1 mouse cellular context compared by ENCODE assay signal in the genomic region with DNA sequence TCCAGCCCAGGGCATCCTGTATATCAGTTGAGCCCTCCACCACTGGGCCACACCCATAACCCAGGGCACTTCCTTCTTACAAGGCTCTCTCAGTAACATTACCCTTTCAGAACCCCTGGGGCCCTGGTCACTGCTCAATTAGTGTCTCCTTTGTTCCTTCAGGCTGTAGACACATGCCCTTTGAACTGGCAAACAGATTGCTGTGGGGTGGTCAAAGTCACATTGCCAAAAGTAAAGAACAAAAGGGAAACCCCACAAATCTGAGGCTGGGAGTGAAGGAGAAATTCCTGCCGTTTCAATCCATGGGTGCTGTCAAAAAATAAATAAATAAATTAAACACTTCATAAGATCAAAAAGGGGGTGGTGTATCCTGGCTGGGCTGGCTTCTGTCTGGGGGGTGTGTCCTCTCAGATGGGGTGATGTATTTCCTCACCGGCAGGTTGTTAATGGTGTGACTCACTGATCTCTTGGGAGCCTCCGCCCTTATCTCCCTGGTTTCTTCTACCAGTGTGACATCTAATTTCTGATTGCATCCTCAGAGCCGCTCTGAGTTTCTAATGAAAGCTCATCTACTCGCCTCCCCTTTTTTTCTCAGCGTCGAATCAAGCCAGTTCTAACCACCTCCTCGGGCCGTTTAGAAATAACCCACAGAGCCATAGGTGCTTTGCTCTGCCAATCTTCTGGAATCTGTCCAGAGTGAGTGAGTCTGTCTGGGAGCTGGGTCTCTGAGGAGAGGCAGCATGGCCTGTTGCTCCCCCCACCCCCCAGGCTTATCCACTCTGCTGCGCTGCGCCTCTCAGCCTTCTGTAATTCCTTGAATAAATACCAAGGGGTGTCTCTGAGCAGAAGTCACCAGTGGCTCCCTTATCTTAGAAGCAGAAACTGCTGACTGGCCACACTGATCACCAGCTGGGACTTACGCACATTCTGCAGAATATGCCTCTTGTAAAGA.
TF ChIP-seq lines count a peak whose summit lies in the region.

No protein-coding gene starts in this region.

TF ChIP-seq in MEL, 35 proteins besides CTCF, POLR2A, EP300 and RAD21 (continued from another document):
- TF ChIP-seq NELFE (IDR thresholded peaks at IDR 0.05; ENCODE audit: low read depth, low read length), result peak; percentile 35; the same call in 1 of the 2 replicates
- TF ChIP-seq ZKSCAN1 (IDR thresholded peaks at IDR 0.05; ENCODE audit: low read depth, low read length), result no peak
- TF ChIP-seq HCFC1 (IDR thresholded peaks at IDR 0.05; ENCODE audit: low read depth, low read length), result no peak
- TF ChIP-seq RCOR1 (IDR thresholded peaks at IDR 0.05; ENCODE audit: low read depth, low read length), result 0 out of 2 replicates have a peak, but pooled peaks have one; percentile 15
- TF ChIP-seq MXI1 (IDR thresholded peaks at IDR 0.05; ENCODE audit: low read depth, low read length), result peak; percentile 34; the same call in 1 of the 2 replicates
- 0 out of 2 replicates have a peak, but pooled peaks have one; percentile 14 for TF ChIP-seq CHD2 (IDR thresholded peaks at IDR 0.05; ENCODE audit: low read length)
- TF ChIP-seq GABPA (IDR thresholded peaks at IDR 0.05; ENCODE audit: low read depth, low read length), result no peak
- TF ChIP-seq USF2 (IDR thresholded peaks at IDR 0.05; ENCODE audit: borderline replicate concordance in 1 of 2, insufficient read depth in 1 of 2, low read depth in 1 of 2, low read length in 2 of 2), result no peak
- TF ChIP-seq SIN3A (IDR thresholded peaks at IDR 0.05; ENCODE audit: low read length), result peak; percentile 46; the same call in 1 of the 2 replicates
- peak; percentile 77 for TF ChIP-seq GATA1 (IDR thresholded peaks at IDR 0.05; ENCODE audit: low read depth, low read length)
- 0 out of 2 replicates have a peak, but pooled peaks have one; percentile 52 for TF ChIP-seq JUND (IDR thresholded peaks at IDR 0.05; ENCODE audit: low read depth, low read length)
- TF ChIP-seq TCF12 (IDR thresholded peaks at IDR 0.05; ENCODE audit: low read depth, low read length), result peak; percentile 13; the same call in 1 of the 2 replicates
- TF ChIP-seq MYC (IDR thresholded peaks at IDR 0.05; ENCODE audit: low read depth, low read length), result no peak
- no peak for TF ChIP-seq ELF1 (IDR thresholded peaks at IDR 0.05; ENCODE audit: low read depth, low read length)
- no peak for TF ChIP-seq CHD1 (IDR thresholded peaks at IDR 0.05; ENCODE audit: low read depth, low read length)
- peak; percentile 79 for TF ChIP-seq MAFK (IDR thresholded peaks at IDR 0.05; ENCODE audit: borderline replicate concordance, low read depth, low read length)
- peak; percentile 61; the same call in 1 of the 2 replicates for TF ChIP-seq MAZ (IDR thresholded peaks at IDR 0.05; ENCODE audit: low read depth, low read length)
